Mouse (Mus musculus): ENCODE measurements around the gene Galntl6. TPM values are rescaled to one million over a fixed set of nuclear protein-coding genes. Genes with fewer than 3 reads are reported as not detected.

The Galntl6 gene
- polyA plus RNA-seq, 1 experiment from 2014 or later: 6.8 TPM

GRCm38 (mm10) chr8:58234220-58234619, 678.2 kb downstream of the Galntl6 start:
- no peaks in the 10 kb centered on the region for H3K36me3 ChIP-seq
- H3K9me3 ChIP-seq: no peaks in the 10 kb centered on the region
- no peak overlapping the region for H3K9ac ChIP-seq (replicated peaks)
- H3K4me1 ChIP-seq (replicated peaks): no peaks in the 10 kb centered on the region
- no peak overlapping the region for H3K27ac ChIP-seq
- H3K4me2 ChIP-seq (replicated peaks): no peak overlapping the region
- no peaks in the 10 kb centered on the region for H3K27me3 ChIP-seq
- no peak for ATAC-seq
- H3K4me3 ChIP-seq (replicated peaks): no peak overlapping the region
- 26% methylated on average over 2 of the region's 2 CpGs for WGBS

GRCm38 (mm10) chr8:58228725-58229124, 683.7 kb downstream of the Galntl6 start:
- Histone ChIP-seq H3K4me2 (replicated peaks) (no peak overlapping the region), H3K4me1 (replicated peaks) (no peaks in the 10 kb centered on the region), H3K27ac (no peak overlapping the region), H3K27me3 (no peaks in the 10 kb centered on the region), H3K36me3 (no peaks in the 10 kb centered on the region), H3K9ac (replicated peaks) (no peak overlapping the region), H3K4me3 (replicated peaks) (no peak overlapping the region), H3K9me3 (no peaks in the 10 kb centered on the region)
- ATAC-seq: no peak
- WGBS: 94% methylated on average over 1 of the region's 1 CpGs

GRCm38 (mm10) chr8:58217885-58218284, 694.6 kb downstream of the Galntl6 start:
- no peak for ATAC-seq
- Histone ChIP-seq H3K27ac (no peak overlapping the region), H3K9me3 (no peaks in the 10 kb centered on the region), H3K36me3 (no peaks in the 10 kb centered on the region), H3K4me1 (replicated peaks) (no peaks in the 10 kb centered on the region), H3K27me3 (no peaks in the 10 kb centered on the region), H3K4me2 (replicated peaks) (no peak overlapping the region), H3K4me3 (replicated peaks) (no peak overlapping the region), H3K9ac (replicated peaks) (no peak overlapping the region)
- WGBS: 79% methylated on average over 8 of the region's 8 CpGs

DNA sequence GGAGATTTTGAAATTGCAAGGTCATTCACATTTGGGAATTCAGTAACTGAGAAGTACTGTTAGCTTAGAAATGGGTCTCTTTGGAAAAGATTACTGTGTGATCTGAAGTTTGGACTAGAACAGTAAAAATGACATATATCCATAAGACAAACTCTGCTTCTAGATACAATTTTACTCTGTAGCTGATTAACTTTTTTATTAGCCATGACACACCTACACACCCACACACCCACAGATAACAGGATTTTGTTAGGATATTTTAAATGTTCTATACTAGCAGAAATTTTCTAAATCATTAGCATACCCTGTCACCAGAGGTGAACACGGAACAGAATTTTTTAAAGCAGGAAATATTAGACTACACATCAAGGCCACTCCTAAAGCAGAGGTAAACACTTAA, 722.7 kb downstream of the Galntl6 start:
- no peaks in the 10 kb centered on the region for H3K4me1 ChIP-seq (replicated peaks)
- no peak overlapping the region for H3K27ac ChIP-seq
- no peaks in the 10 kb centered on the region for H3K36me3 ChIP-seq
- H3K27me3 ChIP-seq: no peaks in the 10 kb centered on the region
- ATAC-seq: no peak
- H3K9ac ChIP-seq (replicated peaks): no peak overlapping the region
- H3K4me2 ChIP-seq (replicated peaks): no peak overlapping the region
- no peak overlapping the region for H3K4me3 ChIP-seq (replicated peaks)
- whole genome bisulfite sequencing: 83% methylated on average over 1 of the region's 1 CpGs
- no peaks in the 10 kb centered on the region for H3K9me3 ChIP-seq

DNA sequence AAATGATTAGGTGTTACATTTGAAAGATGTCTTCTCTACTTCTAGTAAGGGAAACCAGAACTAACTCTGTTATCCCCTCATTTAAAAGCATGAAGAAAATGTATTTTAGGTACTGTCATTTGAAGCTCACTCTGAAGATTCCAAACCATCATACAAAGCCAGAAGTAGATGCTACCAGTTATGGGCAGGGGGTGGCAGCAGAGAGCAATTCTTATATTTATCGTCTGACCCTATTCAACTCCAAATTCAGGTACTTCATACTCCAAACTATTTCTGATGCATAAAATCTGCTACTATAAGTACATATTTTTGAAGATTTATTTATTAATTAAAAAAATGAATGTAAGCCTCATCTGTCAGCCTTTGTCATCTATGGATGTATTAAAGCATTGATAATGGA, 765.5 kb downstream of the Galntl6 start:
- H3K27me3 ChIP-seq: no peaks in the 10 kb centered on the region
- H3K9me3 ChIP-seq: no peaks in the 10 kb centered on the region
- no peaks in the 10 kb centered on the region for H3K4me1 ChIP-seq (replicated peaks)
- ATAC-seq: no peak
- H3K4me2 ChIP-seq (replicated peaks): no peak overlapping the region
- no peaks in the 10 kb centered on the region for H3K36me3 ChIP-seq
- H3K4me3 ChIP-seq (replicated peaks): no peak overlapping the region
- H3K9ac ChIP-seq (replicated peaks): no peak overlapping the region
- no peak overlapping the region for H3K27ac ChIP-seq
- 14% methylated on average over 1 of the region's 1 CpGs for WGBS

DNA sequence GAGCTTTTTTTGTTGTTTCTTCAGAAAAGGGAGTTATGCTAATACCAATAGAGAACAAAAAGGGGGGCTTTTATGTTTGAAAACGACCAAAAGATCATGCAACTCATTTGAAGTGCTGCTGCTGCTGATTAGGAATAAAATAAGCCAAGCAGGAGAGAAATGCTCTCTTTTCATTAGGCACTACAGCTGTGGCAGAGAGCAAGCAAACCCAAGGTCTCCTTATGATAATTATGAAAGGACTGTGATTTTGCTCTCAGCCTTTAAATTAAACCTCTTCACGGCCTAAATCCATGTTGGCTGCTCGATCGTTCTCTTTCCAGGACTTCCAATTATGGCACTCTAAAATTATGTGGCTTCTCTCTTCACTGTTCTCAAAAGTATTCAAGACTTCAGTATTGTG, 825.7 kb downstream of the Galntl6 start:
- Histone ChIP-seq H3K4me2 (replicated peaks) (no peak overlapping the region), H3K9me3 (no peaks in the 10 kb centered on the region), H3K4me1 (replicated peaks) (no peaks in the 10 kb centered on the region), H3K27ac (no peak overlapping the region), H3K9ac (replicated peaks) (no peak overlapping the region), H3K4me3 (replicated peaks) (no peak overlapping the region), H3K36me3 (no peaks in the 10 kb centered on the region), H3K27me3 (no peaks in the 10 kb centered on the region)
- WGBS: 45% methylated on average over 4 of the region's 4 CpGs
- no peak for ATAC-seq

DNA sequence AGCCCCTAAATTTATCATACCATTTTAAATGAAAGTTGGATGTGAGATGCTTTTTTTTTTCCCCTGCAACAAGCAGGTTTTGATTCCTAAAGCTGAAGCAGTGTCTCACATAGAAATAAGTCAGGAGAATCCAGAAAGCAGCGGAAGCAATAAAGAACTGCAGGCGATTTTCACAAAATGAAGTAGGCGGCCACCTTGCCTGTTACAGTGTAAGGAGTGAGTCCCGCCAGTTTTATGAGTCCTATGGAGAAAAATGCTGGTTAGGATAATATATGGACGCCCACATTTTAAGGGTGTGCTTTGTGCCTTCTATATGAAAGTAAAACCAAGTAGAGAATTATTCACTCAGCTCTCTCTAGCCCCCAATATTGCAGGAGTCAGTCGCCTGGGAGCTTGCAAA, 827.5 kb downstream of the Galntl6 start:
- Histone ChIP-seq H3K27ac (no peak overlapping the region), H3K36me3 (no peaks in the 10 kb centered on the region), H3K9ac (replicated peaks) (no peak overlapping the region), H3K4me2 (replicated peaks) (no peak overlapping the region), H3K27me3 (no peaks in the 10 kb centered on the region), H3K9me3 (no peaks in the 10 kb centered on the region), H3K4me3 (replicated peaks) (no peak overlapping the region), H3K4me1 (replicated peaks) (no peaks in the 10 kb centered on the region)
- ATAC-seq: no peak
- WGBS: 85% methylated on average over 6 of the region's 6 CpGs

DNA sequence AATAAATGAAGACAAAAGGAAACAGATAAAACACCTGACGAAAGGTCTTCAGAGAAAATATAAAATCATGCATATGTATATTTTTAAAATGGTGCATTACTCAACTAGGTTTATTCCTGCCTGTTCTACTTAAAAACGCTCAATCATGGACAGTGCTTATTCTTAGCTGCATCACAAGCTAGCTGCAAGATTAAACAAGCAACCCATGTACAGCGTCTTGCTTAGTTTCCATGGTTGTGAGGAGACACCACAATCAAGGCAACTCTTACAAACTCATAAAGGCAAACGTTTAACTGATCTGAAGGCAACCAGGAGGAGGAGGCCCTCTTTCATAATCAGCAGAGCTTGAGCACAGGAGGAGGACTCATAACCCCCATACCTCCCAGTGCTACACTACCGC, 830.7 kb downstream of the Galntl6 start:
- no peak for ATAC-seq
- no peak overlapping the region for H3K9ac ChIP-seq (replicated peaks)
- WGBS: 88% methylated on average over 5 of the region's 5 CpGs

GRCm38 (mm10) chr8:58074611-58075010, 837.8 kb downstream of the Galntl6 start:
- Histone ChIP-seq H3K4me2 (replicated peaks) (no peak overlapping the region), H3K9ac (replicated peaks) (no peak overlapping the region), H3K9me3 (no peaks in the 10 kb centered on the region), H3K36me3 (no peaks in the 10 kb centered on the region), H3K27ac (no peak overlapping the region), H3K4me1 (replicated peaks) (no peaks in the 10 kb centered on the region), H3K27me3 (no peaks in the 10 kb centered on the region), H3K4me3 (replicated peaks) (no peak overlapping the region)
- ATAC-seq: no peak
- 79% methylated on average over 4 of the region's 4 CpGs for WGBS

More for the DNA sequence above, 830.7 kb downstream of the Galntl6 start:
- Histone ChIP-seq H3K4me3 (replicated peaks) (no peak overlapping the region), H3K36me3 (no peaks in the 10 kb centered on the region), H3K4me2 (replicated peaks) (no peak overlapping the region), H3K9me3 (no peaks in the 10 kb centered on the region), H3K4me1 (replicated peaks) (no peaks in the 10 kb centered on the region), H3K27ac (no peak overlapping the region), H3K27me3 (no peaks in the 10 kb centered on the region)

DNA sequence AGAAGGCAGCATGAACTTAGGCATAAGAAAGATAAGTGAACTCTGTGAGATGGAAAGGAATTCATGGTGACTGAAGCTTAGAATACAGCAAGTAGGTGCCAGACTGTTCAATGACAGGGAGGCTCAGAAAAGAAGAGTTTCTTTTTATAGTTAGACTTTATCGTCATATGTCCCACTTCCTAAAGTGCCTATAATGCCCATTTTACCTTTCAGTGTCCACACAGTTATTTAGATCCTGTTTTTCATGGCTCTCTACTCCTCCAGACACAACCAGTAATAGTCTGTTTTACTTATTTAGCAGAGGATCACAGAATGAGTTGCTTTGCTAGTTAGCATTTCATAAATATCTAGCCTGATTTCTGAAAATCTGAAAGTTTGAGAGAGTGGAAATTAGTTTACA, 838.7 kb downstream of the Galntl6 start:
- 88% methylated on average over 1 of the region's 1 CpGs for WGBS
- Histone ChIP-seq H3K4me2 (replicated peaks) (no peak overlapping the region), H3K27me3 (no peaks in the 10 kb centered on the region), H3K36me3 (no peaks in the 10 kb centered on the region), H3K4me3 (replicated peaks) (no peak overlapping the region), H3K9ac (replicated peaks) (no peak overlapping the region), H3K4me1 (replicated peaks) (no peaks in the 10 kb centered on the region), H3K27ac (no peak overlapping the region), H3K9me3 (no peaks in the 10 kb centered on the region)
- ATAC-seq: no peak

GRCm38 (mm10) chr8:58032271-58032670, 880.2 kb downstream of the Galntl6 start:
- H3K27ac ChIP-seq: no peak overlapping the region
- no peak overlapping the region for H3K4me2 ChIP-seq (replicated peaks)
- H3K9ac ChIP-seq (replicated peaks): no peak overlapping the region
- H3K9me3 ChIP-seq: no peaks in the 10 kb centered on the region
- no peaks in the 10 kb centered on the region for H3K36me3 ChIP-seq
- WGBS: 70% methylated on average over 3 of the region's 3 CpGs
- no peaks in the 10 kb centered on the region for H3K27me3 ChIP-seq
- H3K4me3 ChIP-seq (replicated peaks): no peak overlapping the region
- no peaks in the 10 kb centered on the region for H3K4me1 ChIP-seq (replicated peaks)
- no peak for ATAC-seq

DNA sequence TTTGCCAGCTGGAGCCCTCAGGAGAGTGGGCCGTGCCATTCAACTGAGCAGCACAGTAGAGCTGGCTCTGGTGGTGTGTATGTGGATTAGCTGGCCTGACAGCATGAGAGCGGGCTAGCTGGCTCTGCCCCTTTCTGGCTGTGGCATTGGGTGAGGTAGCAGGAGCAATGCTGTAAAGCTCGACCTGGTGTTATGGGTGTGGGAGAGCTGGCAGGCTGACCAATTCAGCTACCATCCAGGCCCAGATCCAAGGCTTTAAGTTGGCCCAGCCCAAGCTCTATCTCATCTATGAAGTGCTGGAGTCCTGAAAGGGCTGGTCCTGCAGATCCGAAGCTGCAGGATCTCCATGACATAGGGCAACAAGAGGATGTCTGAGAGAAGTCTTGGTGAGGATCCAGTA, 886.9 kb downstream of the Galntl6 start:
- H3K4me1 ChIP-seq (replicated peaks): no peaks in the 10 kb centered on the region
- H3K4me3 ChIP-seq (replicated peaks): no peak overlapping the region
- no peak for ATAC-seq
- no peaks in the 10 kb centered on the region for H3K27me3 ChIP-seq
- no peak overlapping the region for H3K4me2 ChIP-seq (replicated peaks)
- no peak overlapping the region for H3K27ac ChIP-seq
- H3K36me3 ChIP-seq: no peaks in the 10 kb centered on the region
- WGBS: 87% methylated on average over 4 of the region's 4 CpGs
- no peak overlapping the region for H3K9ac ChIP-seq (replicated peaks)
- no peaks in the 10 kb centered on the region for H3K9me3 ChIP-seq

- no peak overlapping the region for H3K27ac ChIP-seq
- no peak overlapping the region for H3K9ac ChIP-seq (replicated peaks)
- H3K27me3 ChIP-seq: no peaks in the 10 kb centered on the region
- H3K9me3 ChIP-seq: no peaks in the 10 kb centered on the region
- H3K4me1 ChIP-seq (replicated peaks): no peaks in the 10 kb centered on the region
- no peaks in the 10 kb centered on the region for H3K36me3 ChIP-seq
- H3K4me2 ChIP-seq (replicated peaks): no peak overlapping the region
- no peak overlapping the region for H3K4me3 ChIP-seq (replicated peaks)
- WGBS: 68% methylated on average over 1 of the region's 1 CpGs
- ATAC-seq: no peak
These were observed 887.3 kb downstream of the Galntl6 start for GRCm38 (mm10) chr8:58025094-58025493.
